Mouse (Mus musculus) cerebellum, adult 2 months (tissue): ENCODE measurements around the gene Gipc3.

Source experiments
- CTCF ChIP-seq: fragments of 200-500 bp; IDR thresholded peaks from 2 replicates; pipeline ENCODE4 v1.5.1; 2011; ENCODE audit warnings: low read depth, mild to moderate bottlenecking, control low read depth, low read length, moderate library complexity, borderline replicate concordance; ENCODE audit not compliant: insufficient read depth
- POLR2A ChIP-seq: fragments of 200-500 bp; IDR thresholded peaks from 2 replicates; pipeline ENCODE4 v1.6.1; 2011; ENCODE audit warnings: low read length, control low read depth, borderline replicate concordance; ENCODE audit not compliant: insufficient read depth

GRCm38 (mm10) chr10:81379809-81380378, 36.8 kb upstream of the Gipc3 start:
- no peak for TF ChIP-seq CTCF
- TF ChIP-seq POLR2A = no peak
